Mouse (Mus musculus) CH12.LX (cell line): ENCODE data around the gene Nek6.

Source experiments
- CTCF ChIP-seq, 2 experiments: IDR thresholded peaks in 1 of 2; conservative IDR thresholded peaks in 1 of 2; 2 replicates each; pipeline ENCODE4 v1.5.1; 2011 to 2012; ENCODE audit warnings: low read depth in 2 of 2, low read length in 2 of 2, improper control_type of control experiment in 1 of 2, inconsistent platforms in 1 of 2, mild to moderate bottlenecking in 1 of 2, moderate library complexity in 1 of 2
- EP300 ChIP-seq: IDR thresholded peaks from 2 replicates; pipeline ENCODE4 v1.6.1; 2011; ENCODE audit warnings: low read length, improper control_type of control experiment
- HCFC1 ChIP-seq: IDR thresholded peaks from 2 replicates; pipeline ENCODE4 v1.6.1; 2012; ENCODE audit warnings: low read depth, mild to moderate bottlenecking, inconsistent platforms, low read length, improper control_type of control experiment
- MAFK ChIP-seq: IDR thresholded peaks from 2 replicates; pipeline ENCODE4 v1.6.1; 2011; ENCODE audit warnings: low read length, improper control_type of control experiment; ENCODE audit not compliant: insufficient replicate concordance
- MYC ChIP-seq: IDR thresholded peaks from 2 replicates; pipeline ENCODE4 v1.6.1; 2011; ENCODE audit warnings: low read depth, mild to moderate bottlenecking, improper control_type of control experiment, low read length
- POLR2A ChIP-seq: IDR thresholded peaks from 2 replicates; pipeline ENCODE4 v1.6.1; 2011; ENCODE audit warnings: low read depth, mild to moderate bottlenecking, improper control_type of control experiment, low read length
- POLR2AphosphoS2 ChIP-seq: IDR thresholded peaks from 2 replicates; pipeline ENCODE4 v1.6.1; 2011; ENCODE audit warnings: low read depth, low read length, improper control_type of control experiment
- SIN3A ChIP-seq: IDR thresholded peaks from 2 replicates; pipeline ENCODE4 v1.6.1; 2012; ENCODE audit warnings: low read length, improper control_type of control experiment, inconsistent platforms
- TCF12 ChIP-seq: IDR thresholded peaks from 2 replicates; pipeline ENCODE4 v1.6.1; 2014; ENCODE audit warnings: low read depth, mild to moderate bottlenecking, inconsistent platforms, low read length, improper control_type of control experiment
- UBTF ChIP-seq: IDR thresholded peaks from 2 replicates; pipeline ENCODE4 v1.6.1; 2012; ENCODE audit warnings: low read depth, mild to moderate bottlenecking, inconsistent platforms, low read length, improper control_type of control experiment, moderate library complexity
- USF1 ChIP-seq: IDR thresholded peaks from 2 replicates; pipeline ENCODE4 v1.6.1; 2014; ENCODE audit warnings: low read depth, mild to moderate bottlenecking, inconsistent platforms, low read length, improper control_type of control experiment
- USF2 ChIP-seq: conservative IDR thresholded peaks from 2 replicates; pipeline ENCODE4 v1.6.1; 2011; ENCODE audit warnings: low read depth, low read length, improper control_type of control experiment
- ZC3H11A ChIP-seq: IDR thresholded peaks from 2 replicates; pipeline ENCODE4 v1.6.1; 2012; ENCODE audit warnings: low read depth, mild to moderate bottlenecking, inconsistent platforms, low read length, improper control_type of control experiment
- ZNF384 ChIP-seq: IDR thresholded peaks from 2 replicates; pipeline ENCODE4 v1.6.1; 2012; ENCODE audit warnings: low read depth, low read length, improper control_type of control experiment, inconsistent platforms

- TF ChIP-seq EP300 (no peak), POLR2AphosphoS2 (no peak), MYC (no peak), USF2 (no peak), POLR2A (no peak), CTCF (conservative IDR thresholded peaks at IDR 0.05 in 1 of 2, IDR thresholded peaks at IDR 0.05 in 1 of 2; ENCODE audit: low read depth in 2 of 2, low read length in 2 of 2) (no peak), UBTF (no peak), MAFK (no peak), HCFC1 (no peak), ZC3H11A (no peak), ZNF384 (no peak), USF1 (no peak), SIN3A (no peak), TCF12 (no peak)
These were observed 49.1 kb downstream of the Nek6 start for GRCm38 (mm10) chr2:38560296-38561227.
